Mouse (Mus musculus) midbrain, embryonic 16.5 days (tissue): ENCODE measurements at regions not wholly inside any gene's neighbourhood (a gene's known extent, or its start where the extent isn't known, plus 50 kb on each side); places are given as distances from the start of the nearest gene placed in this dataset.

Source experiments
- ATAC-seq: fragments of 200-750 bp; cut with Nextera tagmentation; 2 replicates; pipeline ENCODE4 v1.8.0; 2017; ENCODE audit warnings: moderate TSS enrichment
- H3K27ac ChIP-seq: fragments of 300-500 bp; sonication (generic); 2 replicates; pipeline ENCODE4 v1.5.1; 2014; ENCODE audit warnings: mild to moderate bottlenecking, low read length, mixed read lengths
- H3K27me3 ChIP-seq: fragments of 300-500 bp; sonication (generic); 2 replicates; pipeline ENCODE4 v1.6.1; 2014; ENCODE audit warnings: low read depth, low read length, mixed read lengths; ENCODE audit not compliant: control insufficient read depth, insufficient read depth
- H3K36me3 ChIP-seq: fragments of 300-500 bp; sonication (generic); 2 replicates; pipeline ENCODE4 v1.6.1; 2014; ENCODE audit warnings: mild to moderate bottlenecking, low read length, moderate library complexity, mixed read lengths; ENCODE audit not compliant: control insufficient read depth, insufficient read depth
- H3K4me1 ChIP-seq: fragments of 300-500 bp; sonication (generic); 2 replicates; pipeline ENCODE4 v1.6.1; 2014; ENCODE audit warnings: mild to moderate bottlenecking, low read length, mixed read lengths; ENCODE audit not compliant: control insufficient read depth, insufficient read depth
- H3K4me2 ChIP-seq: fragments of 300-500 bp; sonication (generic); 2 replicates; pipeline ENCODE4 v1.6.1; 2014; ENCODE audit warnings: mild to moderate bottlenecking, low read length, mixed read lengths
- H3K4me3 ChIP-seq: fragments of 300-500 bp; sonication (generic); 2 replicates; pipeline ENCODE4 v1.5.1; 2014; ENCODE audit warnings: low read depth, mild to moderate bottlenecking, low read length, moderate library complexity, mixed read lengths
- H3K9ac ChIP-seq: fragments of 300-500 bp; sonication (generic); 2 replicates; pipeline ENCODE4 v1.6.1; 2014; ENCODE audit warnings: low read depth, low read length, mixed read lengths
- H3K9me3 ChIP-seq: fragments of 300-500 bp; sonication (generic); replicated peaks from 2 replicates; pipeline ENCODE4 v1.6.1; 2014; ENCODE audit warnings: mild to moderate bottlenecking, low read length, mixed read lengths; ENCODE audit not compliant: control insufficient read depth, poor library complexity, severe bottlenecking
- WGBS: fragments of 180-500 bp; shearing (Covaris S2); extraction: QIAGEN DNeasy Blood & Tissue Kit; methylation state at CpG from one replicate; pipeline ENCODE4 v1.1.7; 2014; 5-methylcytosine and 5-hydroxymethylcytosine counted together

- no peak overlapping the region for H3K9ac ChIP-seq
Observed at GRCm38 (mm10) chr3:56724991-56725390, 541.5 kb upstream of the Nbea start.

GRCm38 (mm10) chr3:56708260-56708659, 524.8 kb upstream of the Nbea start:
- WGBS, result 70% methylated on average over 1 of the region's 1 CpGs
- Histone ChIP-seq H3K9ac (no peak overlapping the region), H3K27me3 (no peaks in the 10 kb centered on the region), H3K36me3 (no peaks in the 10 kb centered on the region), H3K4me3 (no peak overlapping the region), H3K27ac (peak overlapping the region; percentile 50), H3K4me1 (peaks cover 13% of the 10 kb centered on the region), H3K4me2 (no peak overlapping the region), H3K9me3 (no peaks in the 10 kb centered on the region)
- no peak for ATAC-seq

More at GRCm38 (mm10) chr3:56724991-56725390, 541.5 kb upstream of the Nbea start:
- Histone ChIP-seq H3K27ac (no peak overlapping the region), H3K9me3 (no peaks in the 10 kb centered on the region), H3K4me2 (no peak overlapping the region), H3K36me3 (no peaks in the 10 kb centered on the region), H3K4me1 (no peaks in the 10 kb centered on the region), H3K4me3 (no peak overlapping the region), H3K27me3 (no peaks in the 10 kb centered on the region)
- ATAC-seq, result no peak

GRCm38 (mm10) chr3:56707312-56707711, 523.8 kb upstream of the Nbea start:
- Histone ChIP-seq H3K4me3 (no peak overlapping the region), H3K27ac (peak overlapping the region; percentile 30), H3K9me3 (no peaks in the 10 kb centered on the region), H3K9ac (no peak overlapping the region), H3K4me1 (peaks cover 13% of the 10 kb centered on the region), H3K4me2 (no peak overlapping the region), H3K36me3 (no peaks in the 10 kb centered on the region), H3K27me3 (no peaks in the 10 kb centered on the region)
- ATAC-seq, result peak; percentile 84
- WGBS, result 52% methylated on average over 3 of the region's 3 CpGs

DNA sequence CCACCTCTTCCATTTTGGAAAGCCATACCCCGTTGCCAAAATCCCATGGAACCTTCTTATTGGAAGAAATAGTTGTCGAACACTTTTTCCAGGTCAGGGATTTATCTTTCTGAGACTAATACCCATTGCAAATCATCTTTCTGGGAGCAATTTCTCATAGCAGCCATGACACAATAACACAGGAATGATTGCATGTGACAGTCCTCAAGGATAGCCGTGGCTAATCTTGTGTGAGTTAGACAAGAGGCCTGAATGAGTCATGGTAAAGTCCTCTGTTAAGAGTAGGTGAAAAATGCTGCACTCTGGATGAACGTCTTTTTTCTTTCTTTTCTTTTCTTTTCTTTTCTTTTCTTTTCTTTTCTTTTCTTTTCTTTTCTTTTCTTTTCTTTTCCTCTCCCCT, 522.5 kb upstream of the Nbea start:
- Histone ChIP-seq H3K27ac (no peak overlapping the region), H3K4me3 (no peak overlapping the region), H3K4me2 (no peak overlapping the region), H3K4me1 (peaks cover 13% of the 10 kb centered on the region), H3K9me3 (no peaks in the 10 kb centered on the region), H3K27me3 (no peaks in the 10 kb centered on the region), H3K9ac (no peak overlapping the region), H3K36me3 (no peaks in the 10 kb centered on the region)
- 43% methylated on average over 4 of the region's 4 CpGs for WGBS
- no peak for ATAC-seq

GRCm38 (mm10) chr3:56698941-56699340, 515.4 kb upstream of the Nbea start:
- Histone ChIP-seq H3K4me3 (no peak overlapping the region), H3K9me3 (no peaks in the 10 kb centered on the region), H3K36me3 (no peaks in the 10 kb centered on the region), H3K27me3 (no peaks in the 10 kb centered on the region), H3K4me2 (no peak overlapping the region), H3K9ac (no peak overlapping the region), H3K4me1 (peaks cover 20% of the 10 kb centered on the region), H3K27ac (peak overlapping the region; percentile 88)
- peak; percentile 25; the same call in 1 of the 2 replicates for ATAC-seq

DNA sequence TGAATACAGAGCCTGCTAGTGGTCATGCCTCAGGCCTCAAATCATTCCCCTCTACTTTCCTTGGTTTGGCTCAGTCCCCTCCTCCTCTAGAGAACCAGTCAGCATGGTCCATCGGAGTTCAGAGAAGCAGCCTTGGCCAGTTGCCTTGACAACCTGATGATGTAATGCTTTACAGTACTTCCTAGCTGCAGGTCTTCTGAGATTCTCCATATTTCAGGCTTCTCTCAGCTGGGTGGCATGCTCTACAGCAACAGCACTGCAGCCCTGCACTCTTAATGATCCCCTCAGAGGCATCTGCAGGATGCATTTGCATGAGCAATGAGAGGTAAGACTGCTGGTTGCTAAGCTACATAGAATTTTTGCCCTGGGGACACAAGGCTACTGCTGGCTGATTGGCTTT, 514.7 kb upstream of the Nbea start:
- 0% methylated on average over 1 of the region's 1 CpGs for WGBS
- Histone ChIP-seq H3K27ac (peak overlapping the region; percentile 88), H3K4me3 (no peak overlapping the region), H3K9me3 (no peaks in the 10 kb centered on the region), H3K27me3 (no peaks in the 10 kb centered on the region), H3K9ac (peak overlapping the region; percentile 50), H3K4me1 (peaks cover 20% of the 10 kb centered on the region), H3K36me3 (no peaks in the 10 kb centered on the region), H3K4me2 (peak overlapping the region; percentile 37)
- ATAC-seq, result peak; percentile 99

DNA sequence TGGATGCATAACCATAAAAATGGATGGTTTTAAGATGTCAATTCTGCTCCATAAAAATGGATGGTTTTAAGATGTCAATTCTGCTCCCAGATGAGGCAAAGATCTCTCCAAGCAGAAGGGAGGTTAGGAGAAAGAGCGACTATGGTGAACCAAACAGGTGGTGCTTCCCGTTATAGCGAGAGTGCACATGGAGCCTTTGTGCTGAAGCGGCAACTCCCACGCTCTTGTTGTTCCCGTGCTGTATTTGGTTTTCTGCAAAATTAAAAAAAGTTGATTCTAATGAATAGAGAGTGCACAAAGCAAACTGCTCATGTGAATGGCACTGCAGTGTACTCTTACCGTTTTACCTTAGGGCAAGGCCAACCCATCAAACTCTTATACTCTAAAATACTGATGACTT, 497.5 kb upstream of the Nbea start:
- H3K36me3 ChIP-seq, result no peaks in the 10 kb centered on the region

DNA sequence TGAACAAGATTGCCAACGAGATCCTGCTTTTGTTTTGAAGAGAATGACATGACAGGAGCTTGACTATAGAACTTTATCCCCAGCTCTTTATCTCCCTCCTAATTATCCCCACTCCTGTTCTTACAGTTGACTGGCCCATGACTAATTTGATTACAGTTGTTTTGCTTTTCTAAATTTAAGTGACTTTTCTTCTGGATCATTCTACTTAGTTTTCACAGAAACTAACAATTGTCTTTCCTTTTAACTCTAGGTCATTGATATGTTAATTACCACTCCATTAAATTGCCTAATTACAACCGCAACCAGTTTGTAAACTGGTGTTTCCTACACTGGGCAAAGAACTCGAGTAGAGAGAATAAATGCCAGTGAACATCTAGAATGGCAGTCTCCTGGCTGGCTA, 485.3 kb upstream of the Nbea start:
- Histone ChIP-seq H3K27me3 (no peaks in the 10 kb centered on the region), H3K4me1 (no peaks in the 10 kb centered on the region), H3K36me3 (no peaks in the 10 kb centered on the region), H3K4me2 (no peak overlapping the region), H3K4me3 (no peak overlapping the region), H3K9ac (no peak overlapping the region), H3K27ac (no peak overlapping the region), H3K9me3 (no peaks in the 10 kb centered on the region)
- ATAC-seq, result no peak
- WGBS, result 7% methylated on average over 3 of the region's 3 CpGs

More for the DNA sequence above, 497.5 kb upstream of the Nbea start:
- Histone ChIP-seq H3K27ac (no peak overlapping the region), H3K27me3 (no peaks in the 10 kb centered on the region), H3K4me1 (no peaks in the 10 kb centered on the region), H3K9ac (no peak overlapping the region), H3K4me3 (no peak overlapping the region), H3K9me3 (no peaks in the 10 kb centered on the region), H3K4me2 (no peak overlapping the region)
- WGBS, result 96% methylated on average over 7 of the region's 7 CpGs
- no peak for ATAC-seq

DNA sequence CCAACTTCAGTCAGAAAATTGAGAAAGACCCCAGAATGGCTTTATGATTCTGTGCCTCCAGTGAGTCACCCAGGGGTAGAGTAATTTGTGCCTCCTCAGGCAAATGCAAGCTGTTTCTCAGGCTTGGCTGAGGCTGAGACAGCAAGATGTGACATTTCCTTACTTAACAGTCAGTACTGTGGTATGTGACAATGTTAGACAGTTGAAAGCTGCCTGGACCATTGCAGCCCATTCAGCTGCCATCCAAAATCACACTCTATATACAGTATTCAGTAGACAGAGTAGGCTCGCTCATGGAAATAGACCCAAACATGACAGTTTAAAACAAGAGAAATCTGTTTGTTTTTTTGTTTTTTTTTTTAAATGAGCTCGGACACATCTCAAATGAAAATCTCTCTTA, 477.1 kb upstream of the Nbea start:
- Histone ChIP-seq H3K4me1 (no peaks in the 10 kb centered on the region), H3K4me3 (no peak overlapping the region), H3K9ac (no peak overlapping the region), H3K9me3 (no peaks in the 10 kb centered on the region), H3K4me2 (no peak overlapping the region), H3K27me3 (no peaks in the 10 kb centered on the region), H3K36me3 (no peaks in the 10 kb centered on the region), H3K27ac (no peak overlapping the region)
- 89% methylated on average over 2 of the region's 2 CpGs for WGBS
- ATAC-seq, result no peak

DNA sequence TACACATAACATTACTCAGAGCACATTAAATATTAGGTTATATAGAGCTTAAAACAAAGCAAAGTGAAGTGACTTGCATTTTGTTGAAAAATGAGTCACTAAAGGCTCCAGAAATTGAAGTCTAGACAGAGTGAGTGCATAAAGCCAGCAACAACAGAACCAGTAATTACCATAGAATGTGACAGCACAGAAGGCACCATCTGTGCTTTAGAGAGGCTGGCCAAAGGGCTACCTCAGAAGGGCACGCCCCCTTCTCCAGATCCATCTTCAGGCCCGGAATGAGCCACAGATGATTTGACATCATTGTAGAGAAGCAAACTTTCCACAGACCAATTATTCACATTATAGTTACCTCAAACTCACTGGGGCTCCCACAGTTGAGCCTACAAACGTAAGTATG, 463.8 kb upstream of the Nbea start:
- Histone ChIP-seq H3K4me1 (no peaks in the 10 kb centered on the region), H3K9ac (no peak overlapping the region), H3K36me3 (no peaks in the 10 kb centered on the region), H3K9me3 (no peaks in the 10 kb centered on the region), H3K4me2 (no peak overlapping the region), H3K27me3 (no peaks in the 10 kb centered on the region), H3K4me3 (no peak overlapping the region), H3K27ac (no peak overlapping the region)
- WGBS, result 77% methylated on average over 3 of the region's 3 CpGs
- no peak for ATAC-seq
